ENCODE assay signal across 14 mouse cellular contexts in genomic region chr13:57070479-57070878, GRCm38 (mm10).
"Had no signal": no experiment of that assay in that cellular context is flagged by ENCODE, and none has a peak within 500 bp of the region (broad histone marks: within the 10 kb centered on the region; RNA-seq: fewer than 3 reads in every experiment).

No protein-coding gene starts in this region.

- DNase-seq: liver, postnatal 0 days; lung, adult 2 months; lung, postnatal 14 days; lung, postnatal 36 days; right cerebral cortex, postnatal 14 days; thymus, adult 2 months; thymus, postnatal 25 days; thymus, postnatal 4 days had no signal

- H3K36me3 ChIP-seq: lung, embryonic 15.5 days; midbrain, embryonic 13.5 days; midbrain, embryonic 15.5 days; neural tube, embryonic 12.5 days had no signal

- H3K9ac ChIP-seq: liver, postnatal 0 days; lung, embryonic 15.5 days; midbrain, embryonic 13.5 days; midbrain, embryonic 15.5 days; neural tube, embryonic 12.5 days had no signal

- H3K4me3 ChIP-seq: lung, embryonic 15.5 days; megakaryocyte, embryonic 14.5 days; midbrain, embryonic 13.5 days; midbrain, embryonic 15.5 days; neural tube, embryonic 12.5 days had no signal

- H3K4me1 ChIP-seq: lung, embryonic 15.5 days; megakaryocyte, embryonic 14.5 days; midbrain, embryonic 13.5 days; midbrain, embryonic 15.5 days; neural tube, embryonic 12.5 days had no signal

- H3K9me3 ChIP-seq: lung, embryonic 15.5 days; midbrain, embryonic 13.5 days; midbrain, embryonic 15.5 days; neural tube, embryonic 12.5 days had no signal

- H3K27ac ChIP-seq: lung, embryonic 15.5 days; macrophage; midbrain, embryonic 13.5 days; midbrain, embryonic 15.5 days; neural tube, embryonic 12.5 days had no signal
